Mouse (Mus musculus) cerebellum, adult 9-10 months (tissue): ENCODE data around the gene Cdh22.

Source experiments
- DNase-seq: peaks from one replicate; pipeline ENCODE4 v3.0.0; 2022

Gene Cdh22

DNA sequence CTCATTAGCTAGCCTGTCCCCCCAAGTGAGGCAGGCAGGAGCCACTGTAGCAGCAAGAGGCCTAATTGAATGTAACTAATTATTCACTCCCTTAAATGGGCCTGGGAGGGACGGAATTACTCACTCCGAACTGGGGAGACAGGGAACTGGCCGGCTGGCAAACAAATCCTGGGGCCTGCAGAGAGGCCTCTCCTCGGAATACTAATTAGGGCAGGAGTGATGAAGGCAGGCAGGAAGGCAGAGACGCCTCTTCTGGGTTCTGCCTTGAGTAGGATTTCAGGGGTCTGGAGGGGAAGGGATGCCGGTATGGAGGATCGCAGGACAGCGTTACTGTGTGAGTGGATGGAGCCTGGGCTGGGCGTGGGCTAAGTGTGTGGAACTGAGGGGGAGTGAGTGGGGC, 157.6 kb downstream of the Cdh22 start:
- DNase-seq, result no peak

DNA sequence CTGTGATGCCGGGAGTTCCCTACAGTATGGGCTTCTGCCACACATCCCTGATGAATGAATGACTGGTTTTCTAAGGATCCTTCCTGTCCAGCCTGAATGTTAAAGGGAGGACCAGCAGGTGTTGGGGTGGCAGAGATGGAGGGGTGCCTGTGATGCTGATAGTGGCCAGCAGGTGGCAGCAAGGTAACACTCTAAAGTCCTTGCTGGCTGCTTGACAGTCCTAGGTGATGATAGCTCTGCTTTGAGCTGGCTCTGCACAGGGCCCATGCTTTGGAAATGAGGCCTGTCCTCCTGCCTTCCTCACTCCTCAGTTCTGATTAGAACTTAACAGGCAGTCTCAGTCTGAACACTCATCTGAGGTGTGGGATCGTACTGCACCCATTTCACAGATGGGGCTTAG, 159.7 kb downstream of the Cdh22 start:
- DNase-seq, result peak; percentile 95

DNA sequence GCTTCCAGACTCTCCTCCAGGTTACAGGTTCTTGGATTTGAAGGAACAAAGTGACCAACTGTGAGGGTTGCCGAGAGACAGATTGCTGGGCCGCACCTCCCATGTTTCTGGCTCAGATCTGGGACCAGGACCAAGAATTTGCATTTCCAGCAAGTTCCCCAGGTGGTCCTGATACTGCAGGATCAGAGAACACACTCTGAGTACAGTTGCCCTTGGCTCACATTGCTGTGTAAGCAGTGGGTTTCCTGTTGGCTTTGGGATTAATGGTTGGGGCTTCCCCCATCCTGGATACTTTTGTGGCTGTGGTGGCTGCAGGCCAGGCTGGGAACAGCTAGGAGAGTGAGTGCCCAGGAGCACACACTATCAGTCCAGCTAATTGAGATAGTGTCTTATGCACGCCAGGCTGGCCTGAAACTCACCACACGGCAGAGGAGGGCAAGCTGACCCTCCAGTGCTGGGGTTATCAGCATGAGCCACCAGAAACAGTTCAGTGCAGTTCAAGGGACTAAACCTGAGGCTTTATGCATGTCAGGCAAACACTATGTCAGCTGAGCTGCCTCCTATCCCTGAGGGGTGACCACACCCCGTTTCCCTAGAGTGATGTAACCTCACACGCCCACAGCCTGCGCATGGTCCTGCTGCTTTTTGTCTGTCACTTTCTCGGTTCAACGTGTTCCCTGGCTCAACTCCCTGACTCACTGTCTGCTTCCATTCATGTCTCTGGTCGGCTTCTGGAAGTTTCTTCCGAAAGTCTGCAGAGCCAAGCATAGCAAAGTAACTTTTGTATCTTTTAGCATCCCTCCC, 160.4 kb downstream of the Cdh22 start:
- peak; percentile 96 for DNase-seq

DNA sequence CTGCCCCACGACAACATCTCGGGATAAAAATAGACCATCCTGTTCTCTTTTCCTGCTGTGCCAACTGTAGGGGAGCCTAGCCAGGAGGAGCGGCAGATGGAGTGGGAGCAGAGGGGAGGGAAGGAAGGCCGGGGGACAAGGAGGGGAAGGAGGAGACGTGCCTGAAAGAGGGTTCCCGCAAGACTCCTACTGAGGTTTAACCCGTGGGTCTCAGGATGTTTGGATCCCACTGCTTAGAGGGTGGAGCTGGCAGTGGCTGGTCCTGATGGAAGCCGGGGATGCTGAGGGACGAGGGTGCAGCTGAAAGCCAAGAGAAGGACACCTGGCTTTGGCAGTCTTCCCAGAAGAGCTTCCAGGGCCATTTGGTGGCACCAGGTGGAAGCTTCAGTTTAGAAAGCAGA, 161.3 kb downstream of the Cdh22 start:
- DNase-seq, result peak; percentile 95

DNA sequence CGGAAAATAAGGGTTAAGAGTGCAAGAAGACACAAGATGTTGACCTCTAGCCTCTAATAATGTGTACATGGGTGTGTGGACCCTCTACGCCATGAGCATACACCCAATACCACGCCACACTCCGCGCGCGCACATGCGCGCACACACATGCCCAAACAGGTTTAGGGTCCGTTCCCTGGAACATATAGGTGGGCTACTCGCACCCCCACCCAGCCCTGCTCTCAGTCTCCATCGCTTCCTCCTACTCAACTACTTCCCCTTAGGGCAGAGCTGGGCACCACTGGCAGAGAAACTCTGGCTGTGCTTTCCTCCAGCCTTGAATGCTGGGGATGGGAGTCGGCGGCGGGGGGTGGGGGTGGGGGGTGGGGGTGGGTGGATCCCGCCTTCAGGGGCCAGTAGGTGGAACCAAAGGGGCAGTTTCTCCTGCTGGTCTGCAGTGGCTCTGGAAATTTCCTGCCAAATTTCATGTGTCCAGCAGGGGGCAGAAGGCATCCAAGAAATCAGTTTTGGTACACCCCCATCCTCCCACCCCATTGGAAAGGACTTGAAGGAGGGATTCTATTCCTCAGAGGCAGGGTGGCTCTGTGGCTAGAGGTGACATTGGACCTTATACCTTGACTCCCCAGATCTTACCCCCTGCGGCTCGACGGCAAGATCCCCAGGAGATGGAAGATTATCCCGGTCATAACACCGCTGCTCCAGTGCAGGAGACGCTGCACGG, 164.4 kb downstream of the Cdh22 start:
- DNase-seq, result peak; percentile 91

DNA sequence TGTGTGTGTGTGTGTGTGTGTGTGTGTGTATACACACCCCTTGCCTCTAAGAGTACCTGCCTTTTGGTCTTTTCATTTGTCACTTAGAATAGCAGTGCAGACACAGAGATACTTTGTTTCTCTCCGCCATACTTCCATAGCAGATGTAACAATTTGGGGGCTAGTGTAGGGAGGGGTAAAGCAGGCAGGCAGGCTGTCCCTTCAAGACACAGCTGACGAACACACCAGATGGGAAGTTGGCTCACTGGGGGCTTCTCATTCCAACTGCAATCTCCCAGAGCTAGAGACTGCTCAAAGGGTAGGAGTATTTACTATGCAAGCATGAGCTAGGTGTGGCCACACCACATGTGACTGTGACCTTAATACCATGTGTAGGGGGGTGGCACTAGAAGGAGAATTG, 165.8 kb downstream of the Cdh22 start:
- DNase-seq, result no peak

DNA sequence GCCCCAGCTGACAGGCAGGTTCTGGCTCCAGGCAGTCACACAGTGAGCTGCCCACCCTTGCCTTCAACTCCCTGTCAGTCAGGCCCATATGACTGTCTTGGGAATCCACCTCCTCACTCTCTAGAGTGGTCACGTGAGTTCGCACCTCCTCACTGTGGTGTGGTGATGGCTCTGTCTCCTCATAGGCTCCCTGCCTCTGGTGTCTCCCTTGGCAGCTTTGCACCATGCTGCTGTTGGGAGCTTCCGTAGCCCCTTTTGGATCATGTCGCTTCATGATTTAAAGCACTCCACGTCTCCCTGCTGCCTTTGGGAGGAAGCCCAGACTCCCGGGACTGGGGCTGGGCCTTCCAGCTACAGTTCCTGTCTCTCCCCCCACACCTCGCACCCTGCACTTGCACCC, 170.2 kb downstream of the Cdh22 start:
- no peak for DNase-seq

DNA sequence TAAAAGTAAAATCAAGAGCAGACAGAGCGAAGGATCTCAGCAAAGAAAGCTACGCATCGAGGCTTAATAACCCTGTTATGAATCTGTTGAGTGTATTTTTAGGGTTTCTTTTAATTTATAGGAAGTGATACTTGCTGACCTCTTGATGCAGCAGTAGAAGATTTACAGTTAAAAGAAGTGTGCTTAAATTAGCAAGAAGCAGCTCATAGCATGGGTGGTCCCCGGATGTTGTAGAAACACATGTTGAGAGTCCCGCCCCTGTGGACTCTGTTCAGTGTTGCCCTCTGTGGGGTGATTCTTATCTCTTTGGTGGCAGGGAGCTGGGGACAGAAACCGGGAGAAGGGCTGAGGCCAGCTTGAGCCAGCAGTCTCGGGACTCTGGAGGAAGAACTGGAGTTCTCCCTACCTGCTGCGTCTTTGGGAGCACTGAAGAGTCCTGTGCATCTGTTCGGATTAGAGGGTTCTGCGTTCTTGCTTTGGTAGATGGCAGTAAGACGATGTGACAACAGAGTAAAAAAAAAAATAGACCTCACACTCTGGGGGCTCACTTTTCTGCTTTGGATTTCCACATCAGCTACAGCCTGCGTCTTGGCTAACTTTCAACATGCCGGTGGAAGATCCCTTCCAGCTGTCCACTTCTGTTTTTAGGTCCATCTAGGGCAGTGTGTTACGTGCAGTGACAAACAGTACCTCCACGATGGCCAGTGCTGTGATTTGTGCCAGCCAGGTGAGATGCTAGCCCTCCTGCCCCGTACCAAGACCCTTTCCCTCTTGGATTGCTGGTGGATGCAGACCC, 172.8 kb downstream of the Cdh22 start:
- DNase-seq, result no peak
